Mouse (Mus musculus): ENCODE measurements around the gene Slc6a18.

- no peak for TF ChIP-seq POLR2A (IDR thresholded peaks at IDR 0.05; ENCODE audit: borderline replicate concordance, insufficient read depth, low read length)
- TF ChIP-seq CTCF (IDR thresholded peaks at IDR 0.05; ENCODE audit: borderline replicate concordance, insufficient read depth, low read depth, low read length), result peak; percentile 32; the same call in 1 of the 2 replicates
Measured at GRCm38 (mm10) chr13:73626745-73627549, 50.9 kb downstream of the Slc6a18 start, which contains the start of gene Tert.
